Mouse (Mus musculus): ENCODE results near the gene Ninj2. TPM values are rescaled to one million over a fixed set of nuclear protein-coding genes. Genes with fewer than 3 reads are reported as not detected.

Gene Ninj2
- polyA plus RNA-seq, 1 experiment from 2014 or later: not detected

DNA sequence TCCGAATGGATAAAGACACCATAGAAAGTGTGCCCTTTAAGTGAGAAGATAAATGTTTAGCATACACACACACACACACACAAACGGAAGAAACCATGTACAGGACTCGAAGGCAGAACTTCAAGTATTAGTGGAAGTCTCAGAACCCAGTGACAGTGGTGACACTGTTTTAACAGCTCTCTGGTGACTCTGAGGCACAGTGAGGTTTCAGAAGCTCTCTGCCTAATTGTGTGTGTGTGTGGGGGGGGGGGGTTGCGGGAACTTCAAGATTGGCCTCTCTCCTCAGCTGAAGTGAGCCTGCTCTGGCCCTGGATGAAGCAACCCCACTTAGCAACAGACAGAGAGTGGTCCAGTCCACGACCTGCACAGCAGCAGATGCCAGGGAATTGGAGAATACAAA, 14.4 kb downstream of the Ninj2 start:
- no peak overlapping the region for H3K27ac ChIP-seq
- 74% methylated on average over 5 of the region's 5 CpGs for WGBS (ENCODE audit: missing documents)

DNA sequence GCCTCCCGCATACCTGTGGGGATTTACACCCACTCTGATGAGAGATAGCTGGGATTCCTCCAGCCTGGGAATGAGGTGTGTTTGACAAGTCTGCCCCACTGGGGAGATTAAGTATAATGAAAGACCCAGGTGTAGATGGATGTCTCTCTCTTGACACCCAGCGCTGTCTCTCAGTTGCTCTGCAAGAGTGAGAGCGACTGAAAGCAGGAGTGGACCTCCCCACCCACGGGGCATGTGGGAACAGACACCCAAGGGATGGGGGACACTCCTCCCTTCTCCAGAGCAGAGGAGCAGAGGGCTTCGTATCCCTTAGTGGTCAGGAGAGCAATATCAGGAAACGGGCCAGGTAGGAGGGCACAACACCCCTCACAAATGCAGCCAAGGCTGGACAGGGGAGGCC, 14.9 kb downstream of the Ninj2 start:
- no peak overlapping the region for H3K4me3 ChIP-seq (ENCODE audit: inconsistent target)
- 91% methylated on average over 6 of the region's 6 CpGs for WGBS (ENCODE audit: missing documents)
- no peak overlapping the region for H3K27ac ChIP-seq
- H3K79me2 ChIP-seq (ENCODE audit: inconsistent target): no peaks in the 10 kb centered on the region
- no peaks in the 10 kb centered on the region for H3K36me3 ChIP-seq (ENCODE audit: inconsistent target)

More for the DNA sequence above, 14.4 kb downstream of the Ninj2 start:
- no peaks in the 10 kb centered on the region for H3K36me3 ChIP-seq (ENCODE audit: inconsistent target)
- no peak overlapping the region for H3K4me3 ChIP-seq (ENCODE audit: inconsistent target)
- H3K79me2 ChIP-seq (ENCODE audit: inconsistent target): no peaks in the 10 kb centered on the region

DNA sequence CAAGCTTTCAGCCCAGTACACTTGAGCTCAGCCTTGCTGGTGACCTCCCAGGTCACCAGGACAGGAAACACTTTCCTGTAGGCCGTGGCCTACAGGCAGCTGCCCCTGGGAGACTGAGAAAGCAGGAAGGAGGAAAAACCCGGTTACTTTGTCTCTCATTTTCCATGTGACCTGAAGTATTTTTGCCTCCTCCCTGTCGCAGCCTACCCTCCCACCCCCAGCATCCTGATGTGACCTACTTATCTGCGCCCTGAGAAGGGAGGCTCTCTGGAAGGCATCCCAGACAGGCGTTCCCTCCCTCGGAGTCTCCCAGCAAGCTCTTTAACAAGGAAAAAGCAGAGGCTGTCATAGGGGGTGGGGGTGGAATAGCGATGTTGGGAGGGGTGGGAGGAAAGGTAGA, 16.0 kb downstream of the Ninj2 start:
- Histone ChIP-seq H3K36me3 (ENCODE audit: inconsistent target) (no peaks in the 10 kb centered on the region), H3K27ac (no peak overlapping the region), H3K79me2 (ENCODE audit: inconsistent target) (peaks cover 3% of the 10 kb centered on the region; the same call in 1 of the 2 replicates), H3K4me3 (ENCODE audit: inconsistent target) (no peak overlapping the region)
- 80% methylated on average over 7 of the region's 7 CpGs for WGBS (ENCODE audit: missing documents)

DNA sequence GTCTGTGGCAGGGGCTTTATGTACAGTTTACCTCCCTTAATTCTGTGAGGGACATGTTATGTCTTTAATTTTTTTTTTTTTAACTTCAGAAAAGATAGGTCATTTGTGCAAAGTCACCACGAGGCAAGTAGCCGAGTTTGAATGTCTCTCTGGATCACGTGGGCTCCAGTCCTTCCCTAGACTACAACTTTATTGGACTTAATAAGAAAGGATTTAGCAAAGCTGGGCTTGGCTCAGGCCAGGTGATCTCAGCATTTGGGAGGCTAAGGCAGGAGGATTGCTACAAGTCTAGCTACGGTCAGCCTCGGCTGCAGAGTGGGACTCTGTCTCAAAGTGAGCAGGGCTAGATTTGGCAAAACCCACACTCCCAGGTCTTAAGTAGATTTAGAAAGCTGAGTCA, 16.8 kb downstream of the Ninj2 start:
- 63% methylated on average over 5 of the region's 5 CpGs for WGBS (ENCODE audit: missing documents)
- Histone ChIP-seq H3K79me2 (ENCODE audit: inconsistent target) (peaks cover 4% of the 10 kb centered on the region; the same call in 1 of the 2 replicates), H3K27ac (no peak overlapping the region), H3K4me3 (ENCODE audit: inconsistent target) (no peak overlapping the region), H3K36me3 (ENCODE audit: inconsistent target) (no peaks in the 10 kb centered on the region)

DNA sequence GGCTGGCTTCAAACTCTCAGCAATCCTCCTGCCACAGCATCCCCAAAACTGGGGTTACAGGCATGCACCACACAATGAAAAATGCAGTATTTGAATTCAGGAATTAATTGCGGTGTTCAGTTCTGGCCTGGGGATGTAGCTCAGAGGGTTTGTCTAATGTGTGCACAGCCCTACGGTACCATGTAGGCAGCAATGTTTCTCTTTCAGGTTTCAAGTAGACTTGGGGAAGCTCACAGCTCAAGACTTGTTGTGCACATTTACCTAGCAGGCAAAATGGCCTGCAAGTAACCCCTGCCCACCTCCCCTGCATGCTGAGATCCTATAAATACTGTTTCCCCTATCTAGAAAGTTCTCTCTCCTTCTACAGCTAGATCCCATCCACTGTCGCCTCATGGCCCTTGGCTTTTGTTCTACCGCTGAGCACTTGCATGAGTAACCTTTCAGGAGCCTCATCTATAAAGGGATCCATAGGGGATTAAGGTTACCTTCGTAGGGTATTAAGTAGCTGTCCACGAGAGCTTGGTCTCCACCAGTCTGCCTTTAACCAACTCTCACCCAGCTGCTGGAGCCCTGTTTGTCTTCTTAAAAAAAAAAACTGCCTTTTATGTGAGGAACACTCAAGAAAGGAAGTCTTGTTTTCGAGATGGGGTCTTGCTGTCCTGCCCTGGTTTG, 17.7 kb downstream of the Ninj2 start:
- Histone ChIP-seq H3K27ac (no peak overlapping the region), H3K36me3 (ENCODE audit: inconsistent target) (no peaks in the 10 kb centered on the region), H3K79me2 (ENCODE audit: inconsistent target) (peaks cover 10% of the 10 kb centered on the region), H3K4me3 (ENCODE audit: inconsistent target) (no peak overlapping the region)
- WGBS (ENCODE audit: missing documents): 87% methylated on average over 7 of the region's 7 CpGs

DNA sequence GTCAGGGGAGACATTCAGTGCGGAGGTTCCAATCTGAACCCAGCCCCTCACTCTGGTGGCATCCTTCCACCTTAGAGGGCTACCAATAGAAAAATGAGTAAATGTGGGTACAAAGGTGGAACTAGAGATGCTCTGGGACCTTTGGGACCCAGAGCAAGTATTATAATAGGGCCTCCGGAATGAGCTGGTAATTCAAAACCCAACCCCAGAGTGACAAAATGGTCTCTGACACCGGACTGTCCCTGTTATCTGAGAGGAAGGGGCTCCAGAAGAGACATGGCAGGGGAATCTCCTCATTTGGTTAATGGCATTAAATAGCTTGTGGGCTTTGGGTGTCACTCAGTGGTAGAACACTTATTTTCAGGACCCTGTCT, 18.2 kb downstream of the Ninj2 start:
- 93% methylated on average over 3 of the region's 3 CpGs for WGBS (ENCODE audit: missing documents)
- Histone ChIP-seq H3K27ac (peak overlapping the region; percentile 93), H3K4me3 (ENCODE audit: inconsistent target) (no peak overlapping the region), H3K36me3 (ENCODE audit: inconsistent target) (no peaks in the 10 kb centered on the region), H3K79me2 (ENCODE audit: inconsistent target) (peaks cover 12% of the 10 kb centered on the region)

DNA sequence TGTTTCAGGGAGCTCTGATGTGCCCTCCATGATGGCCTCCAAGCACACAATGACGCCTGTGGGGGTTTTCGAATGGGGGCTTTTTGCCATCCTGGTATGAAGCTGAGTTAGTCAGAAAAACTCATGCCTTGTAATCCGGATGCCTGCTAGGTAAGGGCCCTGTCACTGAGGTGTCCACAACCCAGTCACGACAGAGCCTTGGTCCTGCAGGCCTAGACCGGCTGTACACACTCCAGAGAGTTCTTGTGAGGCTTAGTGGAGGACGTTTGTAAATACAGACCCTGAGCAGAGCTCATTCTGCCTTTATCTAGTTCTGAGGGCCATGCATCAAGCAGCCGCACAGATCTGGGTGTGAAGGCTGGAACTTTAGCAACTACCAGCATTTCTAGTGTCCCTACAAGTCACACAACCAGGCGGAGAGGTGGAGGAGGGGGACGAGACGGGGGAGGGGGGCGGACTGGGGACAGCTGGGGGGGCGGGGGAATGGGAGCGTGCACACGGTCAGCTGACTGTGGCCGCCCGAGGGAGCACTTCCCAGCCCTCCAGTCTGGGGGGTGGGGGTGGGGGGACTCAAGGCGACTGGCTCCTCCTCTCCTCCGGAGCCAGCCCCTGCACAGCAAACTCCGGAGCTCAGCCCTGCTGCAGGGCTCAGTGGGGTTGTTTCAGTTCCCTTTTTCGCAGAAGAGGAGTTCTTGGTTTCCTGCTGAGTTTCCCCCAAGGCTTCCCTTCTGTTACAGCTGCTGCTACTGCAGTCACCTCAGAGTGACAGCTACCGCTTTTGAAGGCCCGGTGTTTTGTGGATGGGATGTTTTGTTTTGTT, 19.0 kb downstream of the Ninj2 start:
- Histone ChIP-seq H3K27ac (peak overlapping the region; percentile 99), H3K4me3 (ENCODE audit: inconsistent target) (no peak overlapping the region), H3K36me3 (ENCODE audit: inconsistent target) (no peaks in the 10 kb centered on the region), H3K79me2 (ENCODE audit: inconsistent target) (peaks cover 12% of the 10 kb centered on the region)
- 10% methylated on average over 19 of the region's 22 CpGs for WGBS (ENCODE audit: missing documents)

DNA sequence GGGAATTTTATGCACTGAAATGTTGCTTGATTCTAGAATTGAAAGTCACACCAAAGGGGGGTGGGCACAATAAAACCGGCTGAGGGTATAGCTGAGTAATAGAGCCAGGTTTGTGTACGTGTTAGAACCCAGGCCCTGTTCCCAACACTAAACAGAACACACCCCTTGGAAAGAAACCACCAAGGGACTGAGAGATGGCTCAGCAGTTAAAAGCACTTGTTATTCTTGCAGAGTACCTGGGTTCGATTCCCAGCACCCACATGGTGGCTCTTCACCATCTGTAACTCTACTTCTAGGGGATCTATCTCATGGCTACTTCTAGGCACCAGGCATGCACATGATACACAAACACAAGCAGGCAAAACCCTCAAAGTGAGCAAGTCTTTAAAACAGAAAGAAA, 20.7 kb downstream of the Ninj2 start:
- H3K79me2 ChIP-seq (ENCODE audit: inconsistent target): peaks cover 12% of the 10 kb centered on the region
- H3K4me3 ChIP-seq (ENCODE audit: inconsistent target): peak overlapping the region; percentile 19
- H3K36me3 ChIP-seq (ENCODE audit: inconsistent target): no peaks in the 10 kb centered on the region
- H3K27ac ChIP-seq: peak overlapping the region; percentile 99
- WGBS (ENCODE audit: missing documents): 92% methylated on average over 3 of the region's 3 CpGs

DNA sequence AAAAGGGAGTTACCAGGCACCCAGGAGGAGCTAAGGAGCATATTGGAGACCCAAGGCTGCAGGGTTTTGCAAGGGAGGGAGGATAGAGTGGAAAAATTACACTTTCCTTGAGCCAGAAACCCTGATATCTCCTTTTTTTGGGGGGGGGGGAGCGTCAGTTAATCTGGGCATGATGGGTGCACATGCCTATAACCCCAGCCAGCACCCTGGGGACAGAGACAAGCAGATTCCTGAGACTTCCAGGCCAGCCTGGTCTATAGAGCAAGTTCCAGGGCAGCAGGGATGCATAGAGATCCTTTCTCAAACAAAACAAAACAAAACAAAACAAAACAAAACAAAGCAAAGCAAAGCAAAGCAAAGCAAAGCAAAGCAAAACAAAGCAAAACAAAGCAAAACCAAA, 21.1 kb downstream of the Ninj2 start:
- WGBS (ENCODE audit: missing documents): 88% methylated on average over 1 of the region's 1 CpGs
- peak overlapping the region; percentile 99 for H3K27ac ChIP-seq
- peaks cover 12% of the 10 kb centered on the region for H3K79me2 ChIP-seq (ENCODE audit: inconsistent target)

DNA sequence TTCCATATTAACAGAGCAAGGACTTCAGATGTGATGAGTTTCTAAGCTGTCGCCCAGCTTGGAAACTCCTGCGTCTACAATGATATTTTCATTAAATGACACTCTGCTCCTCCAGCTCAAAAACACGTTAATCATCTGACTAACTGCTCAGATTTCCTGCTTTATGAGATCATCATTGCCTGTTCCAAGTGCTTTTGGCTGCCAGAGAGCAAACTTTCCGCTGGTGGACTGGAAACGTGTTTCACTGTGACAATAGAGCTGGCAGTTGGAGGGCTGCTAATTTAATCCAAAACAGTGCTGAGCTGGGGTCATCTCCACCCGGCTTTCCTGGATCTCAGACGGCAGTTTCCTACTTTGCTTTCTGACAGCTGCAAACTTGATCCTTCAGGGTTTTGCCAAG, 21.5 kb downstream of the Ninj2 start:
- H3K4me3 ChIP-seq (ENCODE audit: inconsistent target): peak overlapping the region; percentile 19
- H3K79me2 ChIP-seq (ENCODE audit: inconsistent target): peaks cover 12% of the 10 kb centered on the region
- no peaks in the 10 kb centered on the region for H3K36me3 ChIP-seq (ENCODE audit: inconsistent target)
- peak overlapping the region; percentile 99 for H3K27ac ChIP-seq
- 32% methylated on average over 7 of the region's 7 CpGs for WGBS (ENCODE audit: missing documents)

More for the DNA sequence above, 21.1 kb downstream of the Ninj2 start:
- H3K36me3 ChIP-seq (ENCODE audit: inconsistent target): no peaks in the 10 kb centered on the region
- H3K4me3 ChIP-seq (ENCODE audit: inconsistent target): peak overlapping the region; percentile 19

DNA sequence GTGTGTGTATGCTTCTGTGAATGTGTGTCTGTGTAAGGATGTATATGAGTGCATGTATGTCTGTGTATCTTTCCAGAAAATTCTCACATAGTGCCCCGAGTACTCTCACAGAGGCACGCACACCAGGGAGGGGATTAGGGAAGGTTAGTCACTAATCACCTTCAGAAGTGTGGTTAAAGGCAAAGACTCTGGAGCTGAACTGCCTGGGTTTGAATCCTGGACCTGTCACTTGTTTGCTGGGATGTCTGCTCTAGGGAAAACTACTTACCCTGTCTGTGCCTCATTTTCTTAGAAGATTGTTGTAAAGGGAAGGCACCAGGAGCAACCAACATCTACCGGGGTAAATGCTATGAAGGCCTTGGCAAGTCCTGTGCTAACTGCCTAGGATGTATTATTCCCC, 22.3 kb downstream of the Ninj2 start:
- H3K4me3 ChIP-seq (ENCODE audit: inconsistent target): peak overlapping the region; percentile 19
- 80% methylated on average over 3 of the region's 3 CpGs for WGBS (ENCODE audit: missing documents)
- H3K27ac ChIP-seq: peak overlapping the region; percentile 99
- no peaks in the 10 kb centered on the region for H3K36me3 ChIP-seq (ENCODE audit: inconsistent target)
- H3K79me2 ChIP-seq (ENCODE audit: inconsistent target): peaks cover 12% of the 10 kb centered on the region

DNA sequence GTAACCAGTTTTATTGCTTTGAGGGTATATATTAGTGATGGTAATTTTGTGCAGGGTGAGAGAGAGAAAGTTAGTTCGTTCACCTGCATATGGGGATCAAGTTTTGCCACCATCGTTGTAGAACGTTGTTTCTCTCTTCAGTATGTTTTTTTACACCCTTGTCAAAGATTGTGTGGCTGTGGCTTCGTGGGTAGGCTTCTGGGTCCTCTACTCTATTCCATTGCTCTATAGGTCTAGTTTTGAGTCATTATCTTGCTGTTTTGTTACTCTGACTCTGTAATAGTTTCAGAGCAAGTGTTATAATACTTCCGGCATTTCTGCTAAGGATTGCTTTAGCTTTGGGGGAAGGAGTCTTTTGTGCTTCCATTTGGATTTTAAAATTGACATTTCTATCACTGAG, 26.7 kb downstream of the Ninj2 start:
- H3K27ac ChIP-seq: no peak overlapping the region
- no peaks in the 10 kb centered on the region for H3K36me3 ChIP-seq (ENCODE audit: inconsistent target)
- no peak overlapping the region for H3K4me3 ChIP-seq (ENCODE audit: inconsistent target)
- WGBS (ENCODE audit: missing documents): 92% methylated on average over 5 of the region's 5 CpGs
- H3K79me2 ChIP-seq (ENCODE audit: inconsistent target): peaks cover 8% of the 10 kb centered on the region

DNA sequence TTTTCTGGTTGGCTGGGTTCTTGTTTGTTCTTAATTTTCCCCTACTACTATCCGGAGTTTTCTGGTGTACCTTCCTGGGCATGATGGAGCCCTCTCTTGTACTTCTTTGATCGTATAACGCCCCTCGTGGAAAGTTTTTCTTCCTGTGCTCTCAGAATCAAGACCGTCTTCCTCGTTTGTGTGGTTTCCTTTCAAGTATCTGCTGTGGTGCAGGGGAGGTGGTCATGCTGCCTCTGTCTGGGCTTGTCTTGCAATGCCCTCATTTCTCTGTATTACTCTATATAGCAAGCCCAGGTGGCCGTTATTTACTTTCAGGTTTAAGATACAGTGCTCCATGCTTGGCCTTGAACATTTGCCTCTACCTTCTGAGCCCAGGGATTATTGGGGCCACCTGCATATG, 31.5 kb downstream of the Ninj2 start:
- no peaks in the 10 kb centered on the region for H3K79me2 ChIP-seq (ENCODE audit: inconsistent target)
- 54% methylated on average over 7 of the region's 7 CpGs for WGBS (ENCODE audit: missing documents)
- no peak overlapping the region for H3K27ac ChIP-seq
- H3K36me3 ChIP-seq (ENCODE audit: inconsistent target): no peaks in the 10 kb centered on the region
- no peak overlapping the region for H3K4me3 ChIP-seq (ENCODE audit: inconsistent target)

DNA sequence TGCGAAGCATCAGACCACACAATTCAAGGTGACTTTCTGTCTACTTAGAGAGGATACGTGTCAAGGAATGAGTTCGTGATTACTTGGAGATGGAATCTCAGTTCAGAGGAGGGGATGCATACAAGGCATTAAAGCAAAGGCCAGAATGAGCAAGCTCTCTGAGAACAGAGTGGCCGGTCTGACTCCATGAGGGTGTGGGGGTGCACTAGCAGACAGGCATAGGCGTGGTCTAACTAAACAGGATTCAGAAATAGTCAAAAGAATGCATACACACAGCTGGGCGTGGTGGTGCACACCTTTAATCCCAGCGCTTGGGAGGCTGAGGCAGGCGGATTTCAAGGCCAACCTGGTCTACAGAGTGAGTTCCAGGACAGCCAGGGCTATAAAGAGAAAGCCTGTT, 33.3 kb downstream of the Ninj2 start:
- Histone ChIP-seq H3K27ac (no peak overlapping the region), H3K4me3 (ENCODE audit: inconsistent target) (no peak overlapping the region), H3K79me2 (ENCODE audit: inconsistent target) (no peaks in the 10 kb centered on the region), H3K36me3 (ENCODE audit: inconsistent target) (no peaks in the 10 kb centered on the region)
- 94% methylated on average over 8 of the region's 8 CpGs for WGBS (ENCODE audit: missing documents)

DNA sequence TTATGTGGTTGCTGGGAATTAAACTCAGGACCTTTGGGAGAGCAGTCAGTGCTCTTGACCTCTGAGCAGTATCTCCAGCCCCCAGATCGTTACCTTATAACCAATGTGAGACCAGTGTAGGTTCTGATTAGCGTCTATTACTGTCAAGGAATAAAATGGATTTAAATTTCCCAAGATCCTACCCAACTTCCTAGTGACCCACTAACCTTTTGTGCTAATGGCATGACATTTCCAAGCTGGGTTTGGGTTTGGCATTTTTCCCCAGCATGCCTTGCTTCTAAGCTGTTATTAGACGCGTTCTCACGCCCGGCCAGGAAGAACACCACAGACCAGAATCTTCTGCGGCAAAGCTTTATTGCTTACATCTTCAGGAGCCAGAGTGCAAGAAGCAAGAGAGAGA, 34.2 kb downstream of the Ninj2 start:
- WGBS (ENCODE audit: missing documents): 93% methylated on average over 6 of the region's 7 CpGs
- no peak overlapping the region for H3K27ac ChIP-seq
- H3K36me3 ChIP-seq (ENCODE audit: inconsistent target): no peaks in the 10 kb centered on the region
- H3K79me2 ChIP-seq (ENCODE audit: inconsistent target): no peaks in the 10 kb centered on the region
- H3K4me3 ChIP-seq (ENCODE audit: inconsistent target): no peak overlapping the region
